Mouse (Mus musculus): ENCODE results near the gene Myo5a. TPM values are rescaled to one million over a fixed set of nuclear protein-coding genes. Genes with fewer than 3 reads are reported as not detected.

Myo5a gene
- polyA plus RNA-seq, 1 experiment from 2014 or later, result 26.1 TPM

DNA sequence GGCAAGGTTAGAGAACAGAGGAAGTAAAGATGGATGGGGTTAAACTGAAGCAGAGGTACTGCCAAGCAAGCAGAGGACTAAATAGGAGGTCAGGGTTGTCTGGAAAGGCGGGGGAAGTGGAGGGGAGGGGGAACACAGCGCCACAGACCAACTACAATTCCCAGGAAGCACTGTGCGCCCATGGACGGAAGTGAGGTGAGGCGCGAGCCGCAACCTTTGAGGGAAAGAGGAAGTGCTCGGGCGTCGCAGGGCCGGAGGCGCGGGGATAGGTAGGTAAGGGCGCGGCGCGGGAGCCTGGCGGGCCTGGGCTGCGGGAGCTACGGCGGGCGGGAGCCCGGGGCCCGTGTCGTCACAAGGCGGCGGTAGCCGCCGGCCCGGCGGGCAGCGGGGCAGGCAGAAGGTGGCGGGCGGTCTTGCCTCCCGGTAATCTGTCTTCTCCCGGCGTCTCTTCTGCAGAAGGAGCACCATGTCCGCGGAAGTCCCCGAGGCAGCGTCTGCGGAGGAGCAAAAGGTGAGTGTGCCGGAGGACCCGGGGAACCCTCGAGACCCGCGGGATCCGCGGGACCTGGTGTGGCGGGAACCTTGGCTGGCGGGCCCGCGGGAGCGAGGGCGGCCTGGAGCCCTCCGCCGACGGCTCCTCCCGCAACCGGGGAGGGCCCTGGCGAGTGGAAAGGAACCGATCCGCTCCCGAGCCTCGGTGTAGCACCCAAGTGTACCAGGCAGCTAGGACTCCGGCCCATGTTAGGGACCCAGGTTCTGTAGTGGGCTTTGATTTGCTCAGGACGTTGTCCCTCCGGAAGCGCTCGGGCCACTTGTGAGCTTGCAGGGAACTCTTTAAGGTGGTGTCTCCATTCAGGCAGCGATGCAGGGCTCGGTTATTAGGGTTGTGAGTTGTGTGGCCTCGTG lies 33.1 kb upstream of the Myo5a start, which contains the start of gene Arpp19:
Gene Arpp19, plus strand, starts transcription at position 164 of the 906 bp plus-strand sequence.
- under 1% methylated on average over 69 of the region's 73 CpGs for WGBS

DNA sequence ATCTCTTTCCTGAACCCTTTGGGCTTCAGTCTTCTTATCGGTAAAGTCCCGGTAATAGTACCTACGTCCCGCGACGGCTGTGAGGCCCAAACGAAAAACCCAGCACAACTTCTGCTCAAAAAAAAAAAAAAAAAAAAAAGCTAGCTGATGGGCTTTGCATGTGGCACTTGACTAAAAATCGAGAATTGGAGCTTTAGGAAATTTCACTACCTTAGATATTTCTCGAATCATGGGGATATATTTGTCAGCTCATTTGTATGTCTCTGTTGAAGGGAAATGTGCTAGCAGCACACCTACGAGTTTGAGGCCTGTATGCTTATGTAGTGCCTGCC lies 32.5 kb upstream of the Myo5a start:
- Histone ChIP-seq H3K27me3 (ENCODE audit: control insufficient read depth, insufficient read depth, low read depth, low read length) (no peaks in the 10 kb centered on the region), H3K27ac (ENCODE audit: low read length) (no peak overlapping the region), H3K4me2 (ENCODE audit: low read length) (peak overlapping the region; percentile 74), H3K9me3 (replicated peaks; ENCODE audit: control insufficient read depth, low read length, poor library complexity, severe bottlenecking) (no peaks in the 10 kb centered on the region), H3K4me1 (ENCODE audit: control insufficient read depth, insufficient read depth, low read length) (peaks cover 17% of the 10 kb centered on the region), H3K9ac (ENCODE audit: low read depth, low read length) (peak overlapping the region; percentile 84), H3K4me3 (ENCODE audit: low read depth, low read length) (peak overlapping the region; percentile 96), H3K36me3 (ENCODE audit: control insufficient read depth, insufficient read depth, low read length) (no peaks in the 10 kb centered on the region)
- ATAC-seq, result no peak
- 1% methylated on average over 10 of the region's 10 CpGs for WGBS

More for the DNA sequence above, 33.1 kb upstream of the Myo5a start, which contains the start of gene Arpp19:
- peak within 1 kb of the TSS; percentile 96 for H3K4me3 ChIP-seq (ENCODE audit: low read depth, low read length)
- H3K27me3 ChIP-seq (ENCODE audit: control insufficient read depth, insufficient read depth, low read depth, low read length), result no peaks in the 10 kb centered on the region
- no peaks in the 10 kb centered on the region for H3K36me3 ChIP-seq (ENCODE audit: control insufficient read depth, insufficient read depth, low read length)
- H3K9ac ChIP-seq (ENCODE audit: low read depth, low read length), result peak within 1 kb of the TSS; percentile 84
- peak within 1 kb of the TSS; percentile 82 for H3K27ac ChIP-seq (ENCODE audit: low read length)
- peak; percentile 97 for ATAC-seq
- peak within 1 kb of the TSS; percentile 74 for H3K4me2 ChIP-seq (ENCODE audit: low read length)
- peaks cover 17% of the 10 kb centered on the region for H3K4me1 ChIP-seq (ENCODE audit: control insufficient read depth, insufficient read depth, low read length)
- no peaks in the 10 kb centered on the region for H3K9me3 ChIP-seq (replicated peaks; ENCODE audit: control insufficient read depth, low read length, poor library complexity, severe bottlenecking)

DNA sequence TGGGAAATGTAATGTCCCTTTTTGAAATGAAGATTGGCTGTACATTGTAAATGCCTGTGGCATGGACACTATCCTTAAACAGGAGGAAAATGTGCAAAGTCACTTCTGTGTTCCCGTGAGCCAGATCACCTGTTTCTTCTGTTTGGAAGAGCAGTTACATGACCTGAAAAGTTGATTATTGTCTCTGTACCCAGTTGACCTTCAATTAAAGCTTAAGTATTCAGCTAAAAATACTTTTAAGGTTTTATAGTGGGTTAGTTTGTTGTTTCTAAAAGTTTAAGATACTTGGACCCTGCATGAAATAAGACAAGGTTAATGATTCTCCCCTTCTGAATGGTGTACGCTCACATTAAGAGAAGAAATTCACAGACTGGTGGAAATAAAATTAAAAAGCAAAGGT lies 30.2 kb upstream of the Myo5a start:
- Histone ChIP-seq H3K9me3 (replicated peaks; ENCODE audit: control insufficient read depth, low read length, poor library complexity, severe bottlenecking) (no peaks in the 10 kb centered on the region), H3K4me3 (ENCODE audit: low read depth, low read length) (no peak overlapping the region), H3K9ac (ENCODE audit: low read depth, low read length) (no peak overlapping the region), H3K27me3 (ENCODE audit: control insufficient read depth, insufficient read depth, low read depth, low read length) (no peaks in the 10 kb centered on the region), H3K27ac (ENCODE audit: low read length) (no peak overlapping the region), H3K36me3 (ENCODE audit: control insufficient read depth, insufficient read depth, low read length) (no peaks in the 10 kb centered on the region), H3K4me2 (ENCODE audit: low read length) (no peak overlapping the region), H3K4me1 (ENCODE audit: control insufficient read depth, insufficient read depth, low read length) (peaks cover 17% of the 10 kb centered on the region)
- 90% methylated on average over 2 of the region's 2 CpGs for WGBS
- no peak for ATAC-seq

DNA sequence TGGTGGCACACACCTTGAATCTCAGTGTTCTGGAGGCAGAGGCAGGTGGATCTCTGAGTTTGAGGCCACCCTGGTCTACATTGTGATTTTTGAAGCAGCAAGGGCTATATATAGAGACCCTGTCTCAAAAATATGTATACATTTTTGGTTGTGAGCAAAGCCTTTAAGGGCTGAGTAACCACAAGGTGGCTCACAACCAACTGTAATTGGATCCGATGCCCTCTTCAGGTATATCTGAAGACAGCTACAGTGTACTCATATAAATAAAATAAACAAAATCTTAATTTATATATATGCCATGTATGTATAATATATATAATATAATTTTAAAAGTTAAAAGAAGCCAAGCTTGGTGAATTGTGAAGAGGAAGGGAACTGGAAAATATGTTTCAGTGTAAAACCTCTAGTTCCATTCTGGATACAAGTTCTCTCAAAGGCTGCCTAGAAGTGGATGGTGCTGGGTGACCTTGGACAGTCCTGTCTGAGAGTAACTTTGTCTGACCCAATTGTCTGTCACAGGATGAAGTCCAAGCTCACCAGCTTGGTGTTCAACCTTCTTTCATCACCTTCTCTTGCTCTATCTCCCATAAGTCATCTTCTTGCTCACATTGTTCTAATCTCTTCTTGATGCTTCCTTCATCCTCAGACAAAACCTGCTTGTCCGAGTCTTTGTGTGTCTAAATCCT lies 28.8 kb upstream of the Myo5a start:
- no peak overlapping the region for H3K4me2 ChIP-seq (ENCODE audit: low read length)
- no peak overlapping the region for H3K9ac ChIP-seq (ENCODE audit: low read depth, low read length)
- no peak overlapping the region for H3K4me3 ChIP-seq (ENCODE audit: low read depth, low read length)
- no peaks in the 10 kb centered on the region for H3K27me3 ChIP-seq (ENCODE audit: control insufficient read depth, insufficient read depth, low read depth, low read length)
- peaks cover 17% of the 10 kb centered on the region for H3K4me1 ChIP-seq (ENCODE audit: control insufficient read depth, insufficient read depth, low read length)
- H3K27ac ChIP-seq (ENCODE audit: low read length), result no peak overlapping the region
- no peaks in the 10 kb centered on the region for H3K36me3 ChIP-seq (ENCODE audit: control insufficient read depth, insufficient read depth, low read length)
- WGBS, result 88% methylated on average over 2 of the region's 2 CpGs
- H3K9me3 ChIP-seq (replicated peaks; ENCODE audit: control insufficient read depth, low read length, poor library complexity, severe bottlenecking), result no peaks in the 10 kb centered on the region
- ATAC-seq, result no peak

DNA sequence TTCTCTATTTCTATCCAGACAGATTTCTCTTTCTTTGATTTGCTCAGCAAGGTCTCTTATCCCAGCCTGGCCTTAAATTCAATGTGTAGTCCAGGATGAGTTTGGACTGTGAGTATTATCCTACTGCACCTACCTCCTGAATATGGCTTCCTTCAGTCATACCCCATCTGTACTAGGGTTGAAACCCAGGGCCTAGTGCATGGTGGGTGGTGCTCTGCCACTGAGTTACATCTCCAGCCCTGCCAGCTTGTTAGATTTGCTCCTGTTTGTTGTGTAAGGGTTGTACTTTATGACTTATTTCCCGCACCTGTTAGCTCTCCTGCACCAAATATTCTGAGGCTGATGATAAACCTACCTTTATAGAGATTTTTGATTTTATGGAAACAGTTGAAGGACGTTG lies 27.6 kb upstream of the Myo5a start:
- no peaks in the 10 kb centered on the region for H3K27me3 ChIP-seq (ENCODE audit: control insufficient read depth, insufficient read depth, low read depth, low read length)
- no peak overlapping the region for H3K4me3 ChIP-seq (ENCODE audit: low read depth, low read length)
- no peak for ATAC-seq
- no peak overlapping the region for H3K27ac ChIP-seq (ENCODE audit: low read length)
- peaks cover 14% of the 10 kb centered on the region for H3K4me1 ChIP-seq (ENCODE audit: control insufficient read depth, insufficient read depth, low read length)
- no peaks in the 10 kb centered on the region for H3K36me3 ChIP-seq (ENCODE audit: control insufficient read depth, insufficient read depth, low read length)
- no peaks in the 10 kb centered on the region for H3K9me3 ChIP-seq (replicated peaks; ENCODE audit: control insufficient read depth, low read length, poor library complexity, severe bottlenecking)
- WGBS, result 98% methylated on average over 2 of the region's 2 CpGs
- H3K9ac ChIP-seq (ENCODE audit: low read depth, low read length), result no peak overlapping the region
- no peak overlapping the region for H3K4me2 ChIP-seq (ENCODE audit: low read length)

DNA sequence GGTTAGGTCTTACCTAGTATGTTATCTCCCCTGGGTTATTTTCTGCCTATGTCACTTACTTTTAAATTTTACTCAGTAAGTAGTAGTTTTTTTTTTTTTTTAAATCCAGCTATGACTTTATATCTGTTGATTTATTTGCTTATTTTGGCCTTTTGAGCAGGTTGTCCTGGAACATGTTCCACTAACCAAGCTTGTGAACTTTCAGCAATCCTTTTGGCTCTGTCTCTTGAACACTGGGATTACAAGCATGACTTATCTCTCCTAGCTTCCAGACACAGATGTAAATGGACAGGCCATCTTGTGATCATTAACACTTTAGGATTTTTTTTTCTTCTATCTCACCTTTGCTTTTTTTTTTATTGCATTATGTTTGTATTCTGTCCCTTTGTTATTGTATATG lies 23.7 kb upstream of the Myo5a start:
- no peak overlapping the region for H3K27ac ChIP-seq (ENCODE audit: low read length)
- H3K27me3 ChIP-seq (ENCODE audit: control insufficient read depth, insufficient read depth, low read depth, low read length), result no peaks in the 10 kb centered on the region
- no peaks in the 10 kb centered on the region for H3K36me3 ChIP-seq (ENCODE audit: control insufficient read depth, insufficient read depth, low read length)
- no peak for ATAC-seq
- H3K9me3 ChIP-seq (replicated peaks; ENCODE audit: control insufficient read depth, low read length, poor library complexity, severe bottlenecking), result no peaks in the 10 kb centered on the region
- no peak overlapping the region for H3K4me3 ChIP-seq (ENCODE audit: low read depth, low read length)
- peaks cover 6% of the 10 kb centered on the region; the same call in 1 of the 2 replicates for H3K4me1 ChIP-seq (ENCODE audit: control insufficient read depth, insufficient read depth, low read length)
- no peak overlapping the region for H3K9ac ChIP-seq (ENCODE audit: low read depth, low read length)
- H3K4me2 ChIP-seq (ENCODE audit: low read length), result no peak overlapping the region

DNA sequence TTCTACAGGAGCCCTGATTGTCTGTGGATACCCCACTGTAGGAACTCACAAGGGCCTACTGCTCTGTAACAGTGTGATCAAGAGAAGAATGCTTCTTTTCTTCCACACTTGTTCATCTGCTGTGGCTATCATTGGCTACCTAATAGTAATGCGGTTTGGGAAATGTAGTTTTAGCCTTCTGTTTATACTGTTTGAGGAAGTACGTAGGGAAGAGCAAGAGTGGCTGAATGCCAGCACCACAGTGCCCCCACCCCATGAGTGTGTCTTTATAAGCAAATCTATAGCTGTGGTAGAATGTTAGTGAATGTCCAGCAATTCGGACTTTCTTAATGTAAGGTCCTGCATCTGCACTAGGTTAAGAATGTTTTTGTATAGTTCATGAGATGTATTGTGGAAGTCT lies 21.7 kb upstream of the Myo5a start:
- no peaks in the 10 kb centered on the region for H3K36me3 ChIP-seq (ENCODE audit: control insufficient read depth, insufficient read depth, low read length)
- no peak overlapping the region for H3K9ac ChIP-seq (ENCODE audit: low read depth, low read length)
- no peaks in the 10 kb centered on the region for H3K27me3 ChIP-seq (ENCODE audit: control insufficient read depth, insufficient read depth, low read depth, low read length)
- WGBS, result 83% methylated on average over 3 of the region's 3 CpGs
- no peaks in the 10 kb centered on the region for H3K9me3 ChIP-seq (replicated peaks; ENCODE audit: control insufficient read depth, low read length, poor library complexity, severe bottlenecking)
- no peak overlapping the region for H3K4me2 ChIP-seq (ENCODE audit: low read length)
- no peak for ATAC-seq
- peaks cover 6% of the 10 kb centered on the region; the same call in 1 of the 2 replicates for H3K4me1 ChIP-seq (ENCODE audit: control insufficient read depth, insufficient read depth, low read length)
- H3K27ac ChIP-seq (ENCODE audit: low read length), result no peak overlapping the region
- H3K4me3 ChIP-seq (ENCODE audit: low read depth, low read length), result no peak overlapping the region

DNA sequence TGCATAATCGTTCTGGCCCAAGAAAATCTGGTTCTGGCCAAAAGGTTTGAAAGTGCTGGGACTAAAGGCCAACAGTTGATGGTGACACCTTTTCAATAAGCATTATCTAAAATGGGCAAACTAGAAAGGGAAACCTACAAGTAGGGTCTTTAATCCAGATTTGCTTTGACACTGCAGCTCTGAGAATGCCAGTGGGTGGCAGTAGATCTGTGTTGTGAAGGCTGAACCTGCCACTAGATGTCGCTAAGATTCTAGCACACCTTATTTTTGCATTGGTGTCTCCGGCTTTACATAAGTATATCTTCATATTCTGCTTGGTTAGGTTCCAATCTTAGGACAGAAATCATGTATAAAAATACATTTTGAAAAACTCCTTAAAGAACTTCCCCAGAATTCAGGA lies 20.8 kb upstream of the Myo5a start:
- peak; percentile 73; the same call in 1 of the 2 replicates for ATAC-seq
- H3K9ac ChIP-seq (ENCODE audit: low read depth, low read length), result no peak overlapping the region
- peaks cover 6% of the 10 kb centered on the region; the same call in 1 of the 2 replicates for H3K4me1 ChIP-seq (ENCODE audit: control insufficient read depth, insufficient read depth, low read length)
- H3K9me3 ChIP-seq (replicated peaks; ENCODE audit: control insufficient read depth, low read length, poor library complexity, severe bottlenecking), result no peaks in the 10 kb centered on the region
- no peak overlapping the region for H3K4me2 ChIP-seq (ENCODE audit: low read length)
- WGBS, result 27% methylated on average over 3 of the region's 3 CpGs
- H3K27me3 ChIP-seq (ENCODE audit: control insufficient read depth, insufficient read depth, low read depth, low read length), result no peaks in the 10 kb centered on the region
- no peak overlapping the region for H3K27ac ChIP-seq (ENCODE audit: low read length)
- no peak overlapping the region for H3K4me3 ChIP-seq (ENCODE audit: low read depth, low read length)
- no peaks in the 10 kb centered on the region for H3K36me3 ChIP-seq (ENCODE audit: control insufficient read depth, insufficient read depth, low read length)

DNA sequence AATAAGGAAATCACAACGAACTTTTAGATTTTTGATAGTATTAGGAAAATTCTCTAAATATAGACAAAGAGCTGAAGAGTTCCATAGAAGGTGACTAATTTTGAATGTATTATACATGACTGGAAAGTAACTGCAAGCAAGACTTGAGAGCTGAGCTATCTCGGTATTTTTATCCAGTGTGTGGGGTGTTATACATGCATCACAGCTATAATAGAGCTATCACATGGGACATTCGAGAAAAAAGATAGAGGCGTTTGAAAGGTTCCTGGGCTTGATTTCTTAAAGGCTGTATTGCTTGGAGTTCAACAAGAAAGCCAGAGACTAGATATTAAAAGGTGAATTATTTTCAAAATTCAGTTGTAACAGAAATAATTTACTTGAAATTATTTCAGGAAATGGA lies 19.0 kb upstream of the Myo5a start:
- no peaks in the 10 kb centered on the region for H3K27me3 ChIP-seq (ENCODE audit: control insufficient read depth, insufficient read depth, low read depth, low read length)
- H3K9ac ChIP-seq (ENCODE audit: low read depth, low read length), result no peak overlapping the region
- H3K4me2 ChIP-seq (ENCODE audit: low read length), result no peak overlapping the region
- H3K9me3 ChIP-seq (replicated peaks; ENCODE audit: control insufficient read depth, low read length, poor library complexity, severe bottlenecking), result no peaks in the 10 kb centered on the region
- no peak overlapping the region for H3K4me3 ChIP-seq (ENCODE audit: low read depth, low read length)
- no peak overlapping the region for H3K27ac ChIP-seq (ENCODE audit: low read length)
- 87% methylated on average over 4 of the region's 4 CpGs for WGBS
- H3K4me1 ChIP-seq (ENCODE audit: control insufficient read depth, insufficient read depth, low read length), result peaks cover 6% of the 10 kb centered on the region; the same call in 1 of the 2 replicates
- peaks cover 2% of the 10 kb centered on the region for H3K36me3 ChIP-seq (ENCODE audit: control insufficient read depth, insufficient read depth, low read length)
- ATAC-seq, result no peak

All from midbrain, embryonic 16.5 days (tissue).